Mouse (Mus musculus): ENCODE measurements around the gene Lpar5. TPM values are rescaled to one million over a fixed set of nuclear protein-coding genes. Genes with fewer than 3 reads are reported as not detected.
"Not testable (repeated sequence)": the region's sequence is repeated elsewhere in the genome, so short reads cannot be mapped to it uniquely, and the experiment has no call there.

The Lpar5 gene
- polyA plus RNA-seq, 1 experiment from 2014 or later, result 1.0 TPM

DNA sequence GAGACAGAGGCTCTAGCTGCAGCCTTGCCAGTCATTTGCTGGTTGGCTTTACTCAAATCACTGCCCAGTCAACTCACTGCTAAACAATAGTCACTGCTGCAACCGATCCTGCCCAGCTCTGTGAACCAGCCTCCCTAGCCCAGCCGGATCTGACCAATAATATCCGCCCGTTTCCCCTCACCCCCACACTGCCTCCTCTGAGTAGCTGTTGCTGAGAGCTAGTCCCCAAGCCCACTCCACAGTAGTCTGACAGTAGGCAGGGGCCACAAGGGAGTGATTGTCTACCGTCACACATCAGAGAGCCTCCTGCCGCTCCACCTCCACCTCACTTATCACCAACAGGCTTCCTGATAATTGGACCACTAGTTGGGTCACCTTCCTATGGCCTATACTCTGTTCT, 6.2 kb upstream of the Lpar5 start:
- Histone ChIP-seq H3K36me3 (peaks cover 5% of the 10 kb centered on the region; the same call in 1 of the 2 replicates), H3K27me3 (no peaks in the 10 kb centered on the region), H3K9me3 (no peaks in the 10 kb centered on the region), H3K4me2 (no peak overlapping the region), H3K4me3 (no peak overlapping the region), H3K9ac (no peak overlapping the region), H3K27ac (replicated peaks) (no peak overlapping the region), H3K4me1 (replicated peaks) (peaks cover 8% of the 10 kb centered on the region; the same call in 1 of the 2 replicates)
- 35% methylated on average over 6 of the region's 6 CpGs for WGBS
- ATAC-seq (ENCODE audit: low FRiP score, low read depth), result no peak

- H3K4me2 ChIP-seq, result no peak overlapping the region
- 75% methylated on average over 5 of the region's 5 CpGs for whole genome bisulfite sequencing
- no peak overlapping the region for H3K27ac ChIP-seq (replicated peaks)
- ATAC-seq (ENCODE audit: low FRiP score, low read depth), result no peak
- peaks cover 8% of the 10 kb centered on the region; the same call in 1 of the 2 replicates for H3K4me1 ChIP-seq (replicated peaks)
- peaks cover 3% of the 10 kb centered on the region; the same call in 1 of the 2 replicates for H3K36me3 ChIP-seq
- H3K9ac ChIP-seq, result no peak overlapping the region
- H3K9me3 ChIP-seq, result no peaks in the 10 kb centered on the region
- H3K4me3 ChIP-seq, result no peak overlapping the region
- no peaks in the 10 kb centered on the region for H3K27me3 ChIP-seq
These were observed 5.2 kb upstream of the Lpar5 start for GRCm38 (mm10) chr6:125062511-125062910.

GRCm38 (mm10) chr6:125063906-125064305, 3.8 kb upstream of the Lpar5 start:
- WGBS, result 90% methylated on average over 6 of the region's 6 CpGs
- Histone ChIP-seq H3K4me1 (replicated peaks) (peaks cover 8% of the 10 kb centered on the region; the same call in 1 of the 2 replicates), H3K4me3 (no peak overlapping the region), H3K36me3 (no peaks in the 10 kb centered on the region), H3K9ac (no peak overlapping the region), H3K4me2 (no peak overlapping the region), H3K27ac (replicated peaks) (no peak overlapping the region), H3K9me3 (no peaks in the 10 kb centered on the region), H3K27me3 (no peaks in the 10 kb centered on the region)
- ATAC-seq (ENCODE audit: low FRiP score, low read depth), result no peak

DNA sequence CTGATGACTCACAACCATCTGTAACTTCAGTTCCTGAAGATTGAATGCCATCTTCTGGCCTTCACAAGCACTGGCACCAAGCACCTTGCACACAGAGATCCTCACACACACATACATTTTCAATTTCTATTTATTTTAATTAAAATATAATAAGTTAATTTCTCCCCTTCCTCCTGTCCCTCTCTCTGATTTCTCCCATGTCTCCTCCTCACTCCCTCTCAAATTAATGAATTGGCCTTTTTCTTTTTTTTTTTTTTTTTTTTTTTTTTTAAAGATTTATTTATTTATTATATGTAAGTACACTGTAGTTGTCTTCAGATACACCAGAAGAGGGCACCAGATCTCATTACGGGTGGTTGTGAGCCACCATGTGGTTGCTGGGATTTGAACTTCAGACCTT, 2.5 kb upstream of the Lpar5 start:
- ATAC-seq (ENCODE audit: low FRiP score, low read depth); H3K9ac ChIP-seq; H3K9me3 ChIP-seq; H3K4me2 ChIP-seq; H3K27me3 ChIP-seq; H3K4me3 ChIP-seq; H3K36me3 ChIP-seq; H3K4me1 ChIP-seq (replicated peaks); H3K27ac ChIP-seq (replicated peaks): not testable (repeated sequence)
- no CpG with 5 or more reads among the region's 1 CpGs for WGBS

DNA sequence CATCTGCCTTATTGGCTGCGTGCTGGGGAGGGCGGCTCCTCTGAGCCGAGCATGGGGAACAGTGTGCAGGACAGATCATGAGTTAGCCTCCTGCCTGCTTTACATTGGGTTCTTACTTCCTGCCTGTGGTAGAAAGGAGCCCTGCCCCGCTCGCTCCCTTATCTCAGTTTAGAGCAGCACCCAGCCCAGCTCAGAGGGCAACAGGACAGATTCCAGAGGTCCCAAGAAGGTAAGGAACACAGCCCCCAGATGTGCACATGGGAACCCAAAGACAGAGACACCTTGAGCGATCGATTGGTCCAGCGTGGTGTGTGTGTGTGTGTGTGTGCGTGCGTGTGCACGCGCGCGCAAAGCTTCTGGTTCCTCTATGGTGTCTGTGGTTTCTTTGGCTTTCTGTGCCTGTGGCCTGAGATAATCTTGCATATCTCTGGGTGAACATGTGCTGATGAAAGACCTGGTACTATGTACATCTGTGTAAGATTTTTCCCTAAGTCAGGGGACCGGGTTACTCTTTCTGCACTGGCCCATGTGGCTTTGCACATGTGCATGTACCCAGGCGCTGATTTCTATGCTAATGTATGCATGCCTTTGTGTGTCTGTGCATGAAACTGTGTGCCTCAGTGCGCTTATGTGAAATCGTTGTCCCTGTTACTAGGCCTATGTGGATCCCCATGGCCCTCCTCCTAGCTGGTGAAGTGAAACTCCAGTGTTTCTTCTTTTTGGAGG, 3.6 kb downstream of the Lpar5 start:
- H3K4me3 ChIP-seq, result no peak overlapping the region

GRCm38 (mm10) chr6:125071896-125072279, 4.2 kb downstream of the Lpar5 start:
- Histone ChIP-seq H3K9ac (no peak overlapping the region), H3K4me3 (no peak overlapping the region), H3K36me3 (no peaks in the 10 kb centered on the region), H3K27ac (replicated peaks) (peak overlapping the region; percentile 84), H3K4me2 (peak overlapping the region; percentile 4; the same call in 1 of the 2 replicates), H3K9me3 (no peaks in the 10 kb centered on the region), H3K27me3 (no peaks in the 10 kb centered on the region), H3K4me1 (replicated peaks) (peaks cover 12% of the 10 kb centered on the region)
- 21% methylated on average over 1 of the region's 2 CpGs for WGBS
- ATAC-seq (ENCODE audit: low FRiP score, low read depth), result peak; percentile 85

More for the DNA sequence above, 3.6 kb downstream of the Lpar5 start:
- Histone ChIP-seq H3K27ac (replicated peaks) (peak overlapping the region; percentile 84), H3K4me1 (replicated peaks) (peaks cover 12% of the 10 kb centered on the region), H3K9ac (no peak overlapping the region), H3K36me3 (no peaks in the 10 kb centered on the region), H3K4me2 (peak overlapping the region; percentile 4; the same call in 1 of the 2 replicates), H3K27me3 (no peaks in the 10 kb centered on the region), H3K9me3 (no peaks in the 10 kb centered on the region)
- ATAC-seq (ENCODE audit: low FRiP score, low read depth), result peak; percentile 77
- 73% methylated on average over 18 of the region's 18 CpGs for WGBS

DNA sequence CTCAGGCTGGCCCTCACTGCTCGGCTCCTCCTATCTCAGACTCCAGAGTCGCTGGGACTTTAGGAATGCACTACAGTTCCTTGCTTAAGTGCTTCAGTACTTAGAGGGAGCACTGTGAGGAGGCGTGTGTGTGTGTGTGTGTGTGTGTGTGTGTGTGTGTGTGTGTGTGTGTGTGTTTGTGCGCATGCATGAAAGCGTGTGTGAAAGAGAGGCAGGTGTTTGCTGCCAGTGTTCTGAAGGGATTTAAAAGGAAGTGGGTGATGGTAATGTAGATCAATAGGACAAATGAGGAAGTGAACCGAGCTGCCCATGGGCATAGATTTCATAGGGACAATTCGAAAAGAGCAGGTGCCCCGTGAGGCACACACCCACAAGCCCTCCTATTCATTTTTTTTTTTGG, 6.1 kb downstream of the Lpar5 start:
- H3K27ac ChIP-seq (replicated peaks), result no peak overlapping the region
- no peaks in the 10 kb centered on the region for H3K9me3 ChIP-seq
- 72% methylated on average over 8 of the region's 8 CpGs for WGBS
- no peak overlapping the region for H3K9ac ChIP-seq
- no peaks in the 10 kb centered on the region for H3K36me3 ChIP-seq
- no peaks in the 10 kb centered on the region for H3K27me3 ChIP-seq
- H3K4me3 ChIP-seq, result no peak overlapping the region
- H3K4me1 ChIP-seq (replicated peaks), result peaks cover 12% of the 10 kb centered on the region
- H3K4me2 ChIP-seq, result no peak overlapping the region
- no peak for ATAC-seq (ENCODE audit: low FRiP score, low read depth)

- 22% methylated on average over 25 of the region's 25 CpGs for WGBS
- H3K4me3 ChIP-seq, result peak overlapping the region; percentile 45
- peak; percentile 57 for ATAC-seq (ENCODE audit: low FRiP score, low read depth)
These were observed 13.7 kb downstream of the Lpar5 start for GRCm38 (mm10) chr6:125081394-125081793.

GRCm38 (mm10) chr6:125081797-125082560, 14.3 kb downstream of the Lpar5 start:
- Histone ChIP-seq H3K4me2 (peak overlapping the region; percentile 84), H3K9ac (peak overlapping the region; percentile 57), H3K36me3 (no peaks in the 10 kb centered on the region), H3K9me3 (no peaks in the 10 kb centered on the region), H3K27me3 (no peaks in the 10 kb centered on the region), H3K4me1 (replicated peaks) (peaks cover 9% of the 10 kb centered on the region), H3K4me3 (peak overlapping the region; percentile 45), H3K27ac (replicated peaks) (peak overlapping the region; percentile 92)
- 23% methylated on average over 45 of the region's 45 CpGs for WGBS
- peak; percentile 91 for ATAC-seq (ENCODE audit: low FRiP score, low read depth)

More at GRCm38 (mm10) chr6:125081394-125081793, 13.7 kb downstream of the Lpar5 start:
- H3K4me1 ChIP-seq (replicated peaks), result peaks cover 9% of the 10 kb centered on the region
- peak overlapping the region; percentile 84 for H3K4me2 ChIP-seq
- peak overlapping the region; percentile 57 for H3K9ac ChIP-seq
- no peaks in the 10 kb centered on the region for H3K27me3 ChIP-seq
- no peaks in the 10 kb centered on the region for H3K36me3 ChIP-seq
- peak overlapping the region; percentile 92 for H3K27ac ChIP-seq (replicated peaks)
- H3K9me3 ChIP-seq, result no peaks in the 10 kb centered on the region

GRCm38 (mm10) chr6:125082801-125083386, 15.2 kb downstream of the Lpar5 start:
- Histone ChIP-seq H3K27ac (replicated peaks) (no peak overlapping the region), H3K9me3 (no peaks in the 10 kb centered on the region), H3K9ac (no peak overlapping the region), H3K36me3 (no peaks in the 10 kb centered on the region), H3K27me3 (no peaks in the 10 kb centered on the region), H3K4me3 (no peak overlapping the region), H3K4me1 (replicated peaks) (peaks cover 9% of the 10 kb centered on the region), H3K4me2 (no peak overlapping the region)
- no peak for ATAC-seq (ENCODE audit: low FRiP score, low read depth)
- WGBS, result 86% methylated on average over 7 of the region's 7 CpGs

- WGBS, result 4% methylated on average over 4 of the region's 4 CpGs
- Histone ChIP-seq H3K36me3 (no peaks in the 10 kb centered on the region), H3K27ac (replicated peaks) (no peak overlapping the region), H3K9me3 (no peaks in the 10 kb centered on the region), H3K4me2 (no peak overlapping the region), H3K4me1 (replicated peaks) (peaks cover 23% of the 10 kb centered on the region), H3K9ac (no peak overlapping the region), H3K27me3 (no peaks in the 10 kb centered on the region), H3K4me3 (no peak overlapping the region)
- peak; percentile 13 for ATAC-seq (ENCODE audit: low FRiP score, low read depth)
These were observed 16.7 kb downstream of the Lpar5 start for GRCm38 (mm10) chr6:125084424-125084823.

DNA sequence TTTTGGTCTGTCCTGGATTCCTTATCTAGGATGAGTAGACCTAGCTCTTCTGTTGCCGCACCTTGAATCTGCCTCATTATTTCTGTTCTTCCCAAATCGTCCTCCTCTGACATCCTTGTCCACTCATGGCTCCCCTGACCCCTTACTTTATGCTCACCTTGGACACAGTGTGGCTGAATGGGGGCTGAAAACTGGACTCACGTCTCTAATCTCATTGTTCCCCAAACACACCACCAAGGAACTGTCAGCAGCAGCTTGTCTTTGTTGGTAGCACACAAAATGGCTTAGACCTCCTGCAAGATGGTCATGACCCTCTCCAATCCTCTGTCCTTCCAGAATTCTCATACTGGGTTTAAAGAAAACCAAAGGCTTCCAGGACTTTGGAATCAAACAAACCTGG, 20.2 kb downstream of the Lpar5 start:
- Histone ChIP-seq H3K9me3 (no peaks in the 10 kb centered on the region), H3K4me2 (no peak overlapping the region), H3K4me3 (no peak overlapping the region), H3K9ac (no peak overlapping the region), H3K36me3 (no peaks in the 10 kb centered on the region), H3K27ac (replicated peaks) (peak overlapping the region; percentile 93), H3K27me3 (no peaks in the 10 kb centered on the region), H3K4me1 (replicated peaks) (peaks cover 28% of the 10 kb centered on the region)
- no peak for ATAC-seq (ENCODE audit: low FRiP score, low read depth)
- 78% methylated on average over 3 of the region's 3 CpGs for WGBS
